Mouse (Mus musculus): ENCODE measurements around the gene Dnah6.

- TF ChIP-seq CTCF (IDR thresholded peaks at IDR 0.05; ENCODE audit: low read depth, low read length): no peak
- no peak for TF ChIP-seq POLR2A (IDR thresholded peaks at IDR 0.05; ENCODE audit: extremely low read depth, insufficient read depth, low read length)
Measured at GRCm38 (mm10) chr6:73253006-73253405, 31.6 kb upstream of the Dnah6 start.
